Mouse (Mus musculus): ENCODE results near the gene Atg9b.

DNA sequence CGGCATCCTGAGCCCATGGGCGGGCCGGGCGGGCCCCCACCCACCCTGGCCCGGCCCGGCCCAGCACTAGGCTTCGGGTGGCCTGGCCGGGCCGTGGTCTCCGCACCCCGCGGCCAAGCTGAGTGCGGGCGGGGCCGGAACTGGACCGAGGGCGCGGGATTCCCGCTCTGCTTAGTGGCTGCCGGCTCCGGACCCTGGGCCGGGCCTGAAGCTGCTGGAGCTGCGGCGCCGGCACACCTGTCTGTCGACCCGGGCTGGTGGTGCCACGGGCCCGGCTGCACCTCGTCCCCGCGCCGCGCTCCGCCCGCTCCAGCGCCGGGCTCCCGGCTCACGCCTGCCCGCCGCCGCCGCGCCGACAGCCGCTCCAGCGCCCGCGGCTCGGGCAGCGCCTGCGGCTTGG, 40.7 kb downstream of the Atg9b start, which contains the start of gene Kcnh2:
- TF ChIP-seq CTCF (IDR thresholded peaks at IDR 0.05; ENCODE audit: low read depth, low read length): no peak
- no peak for TF ChIP-seq POLR2A (IDR thresholded peaks at IDR 0.05; ENCODE audit: extremely low read depth, insufficient read depth, low read length)
